Mouse (Mus musculus): Measurements from ENCODE around the gene Ankrd9. TPM values are rescaled to one million over a fixed set of nuclear protein-coding genes. Genes with fewer than 3 reads are reported as not detected.

The Ankrd9 gene
- polyA plus RNA-seq, 1 experiment: 11.8 TPM

- TF ChIP-seq TAL1 (IDR thresholded peaks at IDR 0.05; ENCODE audit: low read length) (no peak), GATA1 (IDR thresholded peaks at IDR 0.05; ENCODE audit: low read length) (no peak)
- no peaks in the 10 kb centered on the region; the same call in 1 of the 2 replicates for H3K9me3 ChIP-seq (ENCODE audit: control insufficient read depth, low read length)
- peaks cover 67% of the 10 kb centered on the region for H3K4me1 ChIP-seq (ENCODE audit: control insufficient read depth)
- no peaks in the 10 kb centered on the region for H3K27me3 ChIP-seq (ENCODE audit: control insufficient read depth)
- no peaks in the 10 kb centered on the region for H3K36me3 ChIP-seq (ENCODE audit: control insufficient read depth)
- no peak overlapping the region for H3K4me3 ChIP-seq (replicated peaks)
Measured at GRCm38 (mm10) chr12:111007134-111008103, 28.6 kb upstream of the Ankrd9 start.

GRCm38 (mm10) chr12:111006339-111006738 is 27.5 kb upstream of the Ankrd9 start:
- peaks cover 58% of the 10 kb centered on the region for H3K4me1 ChIP-seq (ENCODE audit: control insufficient read depth)
- no peaks in the 10 kb centered on the region for H3K9me3 ChIP-seq (ENCODE audit: control insufficient read depth, low read length)
- TF ChIP-seq TAL1 (IDR thresholded peaks at IDR 0.05; ENCODE audit: low read length) (no peak), GATA1 (IDR thresholded peaks at IDR 0.05; ENCODE audit: low read length) (no peak)
- H3K36me3 ChIP-seq (ENCODE audit: control insufficient read depth): no peaks in the 10 kb centered on the region
- no peaks in the 10 kb centered on the region for H3K27me3 ChIP-seq (ENCODE audit: control insufficient read depth)
- no peak overlapping the region for H3K4me3 ChIP-seq (replicated peaks)

GRCm38 (mm10) chr12:111005803-111006202 is 27.0 kb upstream of the Ankrd9 start:
- Histone ChIP-seq H3K4me1 (ENCODE audit: control insufficient read depth) (peaks cover 59% of the 10 kb centered on the region), H3K9me3 (ENCODE audit: control insufficient read depth, low read length) (no peaks in the 10 kb centered on the region), H3K27me3 (ENCODE audit: control insufficient read depth) (no peaks in the 10 kb centered on the region), H3K4me3 (replicated peaks) (no peak overlapping the region), H3K36me3 (ENCODE audit: control insufficient read depth) (no peaks in the 10 kb centered on the region)
- no peak for TF ChIP-seq TAL1 (IDR thresholded peaks at IDR 0.05; ENCODE audit: low read length)
- TF ChIP-seq GATA1 (IDR thresholded peaks at IDR 0.05; ENCODE audit: low read length): no peak

GRCm38 (mm10) chr12:111004142-111004541 is 25.3 kb upstream of the Ankrd9 start:
- TF ChIP-seq TAL1 (IDR thresholded peaks at IDR 0.05; ENCODE audit: low read length) (no peak), GATA1 (IDR thresholded peaks at IDR 0.05; ENCODE audit: low read length) (no peak)
- Histone ChIP-seq H3K9me3 (ENCODE audit: control insufficient read depth, low read length) (no peaks in the 10 kb centered on the region), H3K4me3 (replicated peaks) (no peak overlapping the region), H3K4me1 (ENCODE audit: control insufficient read depth) (peaks cover 59% of the 10 kb centered on the region), H3K27me3 (ENCODE audit: control insufficient read depth) (no peaks in the 10 kb centered on the region), H3K36me3 (ENCODE audit: control insufficient read depth) (no peaks in the 10 kb centered on the region; the same call in 1 of the 2 replicates)

GRCm38 (mm10) chr12:111000956-111001355 is 22.1 kb upstream of the Ankrd9 start:
- TF ChIP-seq TAL1 (IDR thresholded peaks at IDR 0.05; ENCODE audit: low read length) (no peak), GATA1 (IDR thresholded peaks at IDR 0.05; ENCODE audit: low read length) (no peak)
- Histone ChIP-seq H3K4me3 (replicated peaks) (no peak overlapping the region), H3K27me3 (ENCODE audit: control insufficient read depth) (no peaks in the 10 kb centered on the region), H3K36me3 (ENCODE audit: control insufficient read depth) (peaks cover 4% of the 10 kb centered on the region; the same call in 1 of the 2 replicates), H3K9me3 (ENCODE audit: control insufficient read depth, low read length) (peaks cover 16% of the 10 kb centered on the region), H3K4me1 (ENCODE audit: control insufficient read depth) (peaks cover 40% of the 10 kb centered on the region)

- H3K27me3 ChIP-seq (ENCODE audit: control insufficient read depth): no peaks in the 10 kb centered on the region
- TF ChIP-seq TAL1 (IDR thresholded peaks at IDR 0.05; ENCODE audit: low read length): no peak
- no peak for TF ChIP-seq GATA1 (IDR thresholded peaks at IDR 0.05; ENCODE audit: low read length)
- peaks cover 4% of the 10 kb centered on the region; the same call in 1 of the 2 replicates for H3K36me3 ChIP-seq (ENCODE audit: control insufficient read depth)
- peaks cover 36% of the 10 kb centered on the region for H3K4me1 ChIP-seq (ENCODE audit: control insufficient read depth)
- H3K9me3 ChIP-seq (ENCODE audit: control insufficient read depth, low read length): peaks cover 16% of the 10 kb centered on the region
- H3K4me3 ChIP-seq (replicated peaks): no peak overlapping the region
Measured at GRCm38 (mm10) chr12:110999820-111000219, 21.0 kb upstream of the Ankrd9 start.

- H3K27me3 ChIP-seq (ENCODE audit: control insufficient read depth): no peaks in the 10 kb centered on the region
- peaks cover 4% of the 10 kb centered on the region; the same call in 1 of the 2 replicates for H3K36me3 ChIP-seq (ENCODE audit: control insufficient read depth)
- TF ChIP-seq TAL1 (IDR thresholded peaks at IDR 0.05; ENCODE audit: low read length): no peak
- no peak for TF ChIP-seq GATA1 (IDR thresholded peaks at IDR 0.05; ENCODE audit: low read length)
- H3K9me3 ChIP-seq (ENCODE audit: control insufficient read depth, low read length): peaks cover 16% of the 10 kb centered on the region
- peaks cover 30% of the 10 kb centered on the region for H3K4me1 ChIP-seq (ENCODE audit: control insufficient read depth)
- H3K4me3 ChIP-seq (replicated peaks): no peak overlapping the region
Measured at GRCm38 (mm10) chr12:110998092-110998491, 19.3 kb upstream of the Ankrd9 start.

- Histone ChIP-seq H3K9me3 (ENCODE audit: control insufficient read depth, low read length) (peaks cover 16% of the 10 kb centered on the region), H3K4me3 (replicated peaks) (no peak overlapping the region), H3K4me1 (ENCODE audit: control insufficient read depth) (peaks cover 46% of the 10 kb centered on the region), H3K27me3 (ENCODE audit: control insufficient read depth) (no peaks in the 10 kb centered on the region), H3K36me3 (ENCODE audit: control insufficient read depth) (peaks cover 4% of the 10 kb centered on the region; the same call in 1 of the 2 replicates)
- TF ChIP-seq TAL1 (IDR thresholded peaks at IDR 0.05; ENCODE audit: low read length) (no peak), GATA1 (IDR thresholded peaks at IDR 0.05; ENCODE audit: low read length) (no peak)
Measured at GRCm38 (mm10) chr12:110994666-110995065, 15.8 kb upstream of the Ankrd9 start.

GRCm38 (mm10) chr12:110993226-110993625 is 14.4 kb upstream of the Ankrd9 start:
- H3K9me3 ChIP-seq (ENCODE audit: control insufficient read depth, low read length): peaks cover 7% of the 10 kb centered on the region
- H3K4me3 ChIP-seq (replicated peaks): no peak overlapping the region
- H3K4me1 ChIP-seq (ENCODE audit: control insufficient read depth): peaks cover 40% of the 10 kb centered on the region
- H3K36me3 ChIP-seq (ENCODE audit: control insufficient read depth): no peaks in the 10 kb centered on the region; the same call in 1 of the 2 replicates
- no peaks in the 10 kb centered on the region for H3K27me3 ChIP-seq (ENCODE audit: control insufficient read depth)
- TF ChIP-seq TAL1 (IDR thresholded peaks at IDR 0.05; ENCODE audit: low read length): no peak
- TF ChIP-seq GATA1 (IDR thresholded peaks at IDR 0.05; ENCODE audit: low read length): no peak

All from erythroblast, embryonic 14.5 days (primary cell).